Mouse (Mus musculus) right cerebral cortex, postnatal 4 days (tissue): ENCODE measurements around the gene Pef1.

Experiments
- DNase-seq: peaks from one replicate; pipeline ENCODE4 v3.0.0-alpha.2; 2022

Pef1 gene

DNA sequence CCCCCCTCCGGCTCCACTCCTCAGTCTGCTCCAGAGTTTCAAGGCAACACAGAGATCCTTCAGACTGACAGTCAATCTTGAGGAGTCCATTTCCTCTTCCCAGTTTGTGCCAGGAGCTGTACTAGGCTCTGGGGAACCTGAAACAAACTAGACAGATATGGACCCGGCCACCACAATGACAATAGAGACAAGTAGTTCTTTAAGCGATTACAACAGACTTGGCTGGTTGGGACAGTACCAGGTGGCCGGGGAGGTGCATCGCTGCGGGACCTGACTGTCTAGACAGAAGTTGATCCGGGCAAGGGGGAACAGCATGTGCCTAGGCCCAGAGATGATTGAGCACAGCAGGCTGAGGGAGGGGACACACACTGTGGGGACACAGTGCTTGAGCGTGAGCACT lies 1.2 kb upstream of the Pef1 start:
- no peak for DNase-seq

DNA sequence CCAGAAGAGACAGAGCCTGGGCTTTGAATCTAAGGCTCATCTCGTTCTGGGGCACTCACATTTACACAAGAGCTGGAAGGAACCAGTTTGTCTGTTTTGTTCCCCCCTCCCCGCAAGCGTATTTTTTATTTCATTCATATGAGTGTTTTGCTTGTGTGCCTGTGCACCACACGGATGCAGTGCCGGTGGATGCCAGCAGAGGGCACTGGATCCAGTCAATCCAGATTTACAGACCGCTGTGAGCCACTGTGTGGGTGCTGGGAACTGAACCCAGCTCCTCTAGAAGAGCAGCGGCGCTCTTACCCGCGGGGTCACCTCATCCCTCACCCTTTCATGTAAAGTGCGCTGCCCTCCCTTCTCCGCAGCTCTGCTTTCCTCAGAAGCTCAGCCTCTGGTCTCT lies 1.3 kb downstream of the Pef1 start:
- DNase-seq = no peak

- no peak for DNase-seq
These were observed 2.2 kb downstream of the Pef1 start for GRCm38 (mm10) chr4:130104584-130104983.

- DNase-seq = no peak
These were observed 4.7 kb downstream of the Pef1 start for GRCm38 (mm10) chr4:130107065-130107443.

DNA sequence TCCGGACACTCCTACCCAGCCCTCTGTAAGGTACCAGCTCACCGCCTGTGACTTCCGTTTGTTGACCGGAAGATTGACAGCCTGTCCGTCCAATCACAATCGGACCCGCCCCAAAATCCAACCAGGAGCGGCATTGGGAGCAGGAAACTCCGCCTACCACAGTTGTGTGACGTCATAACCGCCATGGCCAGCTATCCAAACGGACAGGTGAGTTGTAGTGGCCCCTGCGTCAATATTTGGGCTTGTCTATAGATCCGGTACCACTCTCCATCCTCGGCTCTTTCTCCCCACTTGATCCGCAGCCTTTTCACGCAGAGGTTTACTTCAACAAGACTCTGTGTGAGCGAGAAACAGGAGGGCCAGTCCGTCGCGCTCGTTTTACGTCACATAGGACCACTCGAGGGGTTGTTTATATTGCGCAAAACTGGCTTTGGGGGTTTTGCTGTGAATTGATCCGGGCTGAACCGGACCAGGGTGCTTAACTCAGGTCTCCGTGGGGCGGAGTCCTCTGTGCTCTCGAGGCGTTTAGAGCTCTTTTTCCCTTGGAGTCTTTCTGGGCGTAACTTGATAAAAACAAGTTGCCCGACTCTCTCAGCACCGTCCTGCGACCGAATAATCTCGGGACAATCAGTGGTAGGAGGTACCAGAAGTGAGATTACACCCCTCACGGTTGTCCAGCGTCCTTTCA lies 5.2 kb downstream of the Pef1 start:
- DNase-seq = peak; percentile 100

GRCm38 (mm10) chr4:130108929-130109328 lies 6.6 kb downstream of the Pef1 start:
- no peak for DNase-seq

- no peak for DNase-seq
These were observed 7.3 kb downstream of the Pef1 start for GRCm38 (mm10) chr4:130109666-130110065.

DNA sequence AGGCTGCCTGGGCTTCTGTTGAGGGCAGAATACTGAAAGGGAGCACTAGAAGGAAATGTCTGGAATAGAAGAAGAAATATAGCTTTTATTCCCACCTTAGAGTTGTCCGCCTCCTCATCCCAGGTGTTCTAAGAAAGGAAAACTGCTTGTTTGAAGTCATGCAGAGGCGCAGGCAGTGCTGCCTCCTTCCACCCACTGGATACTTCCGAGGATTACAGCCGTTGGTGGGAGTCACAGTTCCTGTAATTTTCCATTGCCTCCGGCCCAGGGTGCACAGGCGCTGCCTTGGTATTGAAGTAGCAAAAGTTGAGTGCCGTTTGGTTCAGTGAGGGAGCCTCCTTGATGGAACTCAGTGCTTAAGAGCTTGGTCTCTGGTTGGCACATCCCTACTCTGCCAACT lies 7.7 kb downstream of the Pef1 start:
- DNase-seq = no peak

GRCm38 (mm10) chr4:130112299-130112698 lies 9.9 kb downstream of the Pef1 start:
- DNase-seq = no peak

DNA sequence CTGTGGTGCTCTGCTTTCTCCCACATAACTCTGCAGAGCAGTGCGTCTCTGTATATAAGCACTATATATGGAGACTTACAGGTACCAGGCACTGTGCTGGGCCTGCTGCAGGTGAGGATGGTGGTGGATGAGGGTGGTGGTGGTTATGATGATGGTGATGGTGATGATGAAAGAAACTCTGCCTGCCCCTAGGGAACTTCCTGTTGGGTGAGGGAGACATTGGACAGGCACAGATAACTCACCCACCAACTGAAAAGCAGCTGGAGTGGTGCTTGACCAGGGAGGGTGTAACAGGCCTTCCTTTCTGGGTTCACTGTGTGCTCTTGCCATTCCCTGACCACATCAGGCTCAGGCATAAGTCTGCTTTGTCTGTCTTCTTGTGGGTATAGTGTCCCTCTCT lies 10.4 kb downstream of the Pef1 start:
- DNase-seq = no peak

- no peak for DNase-seq
These were observed 18.4 kb downstream of the Pef1 start for GRCm38 (mm10) chr4:130120752-130121151.

DNA sequence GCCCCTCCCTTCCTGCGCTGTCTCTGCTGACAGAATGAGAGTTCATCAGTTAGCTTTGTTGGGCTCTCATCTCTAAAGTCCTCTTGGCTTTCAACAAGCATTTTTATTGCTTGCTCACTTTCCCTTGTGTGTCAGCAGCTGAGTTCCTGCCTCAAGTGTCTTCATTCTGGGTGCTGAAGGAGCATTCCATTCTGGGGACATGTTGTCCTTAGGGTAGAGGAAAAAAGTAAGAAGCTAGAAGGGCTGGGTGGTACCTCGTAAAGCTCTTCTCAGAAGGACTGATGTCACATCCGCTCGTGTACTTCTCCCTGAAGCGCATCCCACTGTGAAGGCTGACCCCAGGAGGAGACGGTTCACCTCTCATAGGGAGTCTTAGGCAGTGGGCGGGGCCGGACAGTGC lies 19.2 kb downstream of the Pef1 start:
- no peak for DNase-seq

DNA sequence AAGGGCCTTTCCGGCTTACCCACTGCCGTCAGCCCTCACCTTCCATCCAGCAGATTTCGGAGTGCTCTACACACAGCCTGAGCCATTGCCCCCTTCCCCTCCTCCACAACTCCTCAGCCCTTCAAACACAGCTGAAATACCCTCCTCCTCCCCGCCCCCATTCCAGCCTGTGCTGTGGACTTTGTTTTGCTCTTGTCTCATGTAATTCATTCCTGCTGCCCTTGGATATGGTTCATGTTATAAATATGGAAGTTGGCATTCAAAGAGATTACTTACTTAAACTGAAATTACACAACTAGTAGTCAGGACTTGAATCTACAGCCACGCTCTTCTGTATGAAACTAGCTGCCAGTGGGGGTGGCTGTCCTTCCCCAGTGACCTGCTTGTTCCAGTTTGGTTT lies 20.7 kb downstream of the Pef1 start:
- no peak for DNase-seq

DNA sequence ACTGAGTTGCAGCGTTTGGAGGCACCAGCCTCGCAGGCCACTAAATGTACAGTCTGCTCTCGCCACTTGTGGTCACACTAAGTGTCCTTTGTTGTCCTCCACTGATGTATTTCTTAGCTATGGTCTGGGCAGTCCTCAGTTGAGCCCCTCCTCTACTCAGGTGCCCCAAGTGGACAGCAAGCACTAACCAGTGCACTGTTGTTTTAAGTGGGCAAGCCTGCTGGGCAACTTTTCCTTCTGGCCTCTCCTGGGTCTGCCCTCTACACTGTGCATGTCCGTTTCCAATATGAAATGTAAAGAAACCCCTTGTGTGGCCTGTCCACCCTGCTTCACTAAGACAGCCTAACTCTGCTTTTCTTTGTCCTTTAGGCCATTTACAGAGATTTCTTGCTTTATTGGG lies 21.8 kb downstream of the Pef1 start:
- no peak for DNase-seq

GRCm38 (mm10) chr4:130125164-130125563 lies 22.8 kb downstream of the Pef1 start:
- DNase-seq = no peak

- no peak for DNase-seq
These were observed 23.6 kb downstream of the Pef1 start for GRCm38 (mm10) chr4:130125935-130126334.

- DNase-seq = no peak
These were observed 26.5 kb downstream of the Pef1 start for GRCm38 (mm10) chr4:130128907-130129306.

GRCm38 (mm10) chr4:130130082-130130481 lies 27.7 kb downstream of the Pef1 start:
- no peak for DNase-seq

DNA sequence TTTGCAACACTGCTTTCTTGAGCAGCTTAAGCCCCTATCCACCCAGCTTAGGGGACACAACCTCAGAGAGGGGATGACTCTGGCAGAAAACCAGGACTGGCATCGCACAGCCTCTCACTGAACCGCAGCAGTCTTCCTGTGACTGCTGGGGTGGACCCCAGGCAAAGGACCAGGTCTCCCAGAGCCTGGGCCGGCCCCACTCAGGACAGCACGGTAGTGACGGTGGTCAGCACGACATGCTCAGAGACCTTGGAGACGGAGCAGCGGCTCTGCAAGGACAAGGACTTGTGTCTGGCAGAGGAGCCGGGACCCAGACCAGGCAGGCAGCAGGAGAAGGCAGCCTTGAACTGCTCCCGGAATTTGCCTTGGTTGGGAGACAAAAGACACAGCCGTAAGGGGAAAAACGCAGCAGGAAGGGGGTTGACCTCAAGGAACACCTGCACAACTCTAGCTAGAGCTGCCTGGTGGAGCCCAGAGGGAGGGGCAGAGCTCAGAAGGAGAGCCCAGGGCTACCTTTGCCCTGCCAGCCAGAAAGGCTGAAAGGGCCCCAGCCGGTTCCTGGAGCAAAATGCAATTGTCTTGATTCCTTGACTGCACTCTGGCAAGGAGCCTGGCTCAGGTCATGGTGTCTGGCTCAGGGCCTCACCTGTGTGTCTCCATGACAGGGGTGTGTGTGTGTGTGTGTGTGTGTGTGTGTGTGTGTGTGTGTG lies 28.4 kb downstream of the Pef1 start:
- DNase-seq = no peak

DNA sequence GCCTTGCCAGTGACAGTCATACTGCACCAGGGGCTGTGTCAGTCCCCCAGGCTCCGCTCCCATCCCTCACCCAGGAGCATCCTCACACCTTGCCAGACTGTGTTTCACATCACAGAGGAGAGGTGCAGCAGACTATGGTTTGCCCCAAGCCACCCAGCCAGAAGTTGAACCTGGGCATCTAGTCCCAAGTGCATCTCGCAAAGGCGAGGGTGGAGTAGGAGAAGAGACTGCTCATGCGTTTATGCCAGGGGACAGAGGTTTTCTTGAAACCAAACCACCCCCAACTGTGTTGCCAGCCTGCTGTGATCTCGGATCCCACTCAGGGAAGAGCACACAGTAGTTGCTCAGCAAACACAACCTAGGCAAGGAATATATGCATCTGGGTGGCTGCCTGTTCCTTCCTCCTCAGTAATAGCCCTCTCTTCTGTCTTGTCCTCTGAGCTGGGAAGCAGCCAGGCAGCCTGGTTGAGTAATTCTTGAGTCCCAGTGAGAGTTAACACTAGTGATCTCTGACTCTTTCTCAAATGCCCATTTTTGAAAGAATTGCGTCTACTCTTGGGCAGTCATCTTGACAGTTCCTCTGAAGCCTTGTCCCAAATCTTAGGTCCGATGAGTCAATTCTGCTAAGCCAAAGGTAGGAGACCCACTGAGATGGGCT lies 29.2 kb downstream of the Pef1 start:
- no peak for DNase-seq

- DNase-seq = no peak
These were observed 31.0 kb downstream of the Pef1 start for GRCm38 (mm10) chr4:130133399-130133798.

GRCm38 (mm10) chr4:130138441-130139213 lies 36.3 kb downstream of the Pef1 start:
- peak; percentile 87 for DNase-seq

- no peak for DNase-seq
These were observed 36.8 kb downstream of the Pef1 start, which contains the start of gene Hcrtr1 for GRCm38 (mm10) chr4:130139214-130139492. Gene Hcrtr1 (minus strand): TSS chr4:130139359.

GRCm38 (mm10) chr4:130140992-130141402 lies 38.6 kb downstream of the Pef1 start:
- DNase-seq = peak; percentile 56
